35 mouse cellular contexts compared by ENCODE assay signal in genomic region chr17:34307216-34307615, GRCm38 (mm10). TPM values are rescaled to one million over a fixed set of nuclear protein-coding genes. Genes with fewer than 3 reads are reported as not detected.
"Had no signal": no experiment of that assay in that cellular context is flagged by ENCODE, and none has a peak within 500 bp of the region (broad histone marks: within the 10 kb centered on the region; RNA-seq: fewer than 3 reads in every experiment).

No protein-coding gene starts in this region.

- H3K9me3 ChIP-seq: heart, embryonic 12.5 days; hindbrain, embryonic 13.5 days; hindbrain, embryonic 15.5 days; intestine, embryonic 15.5 days; limb, embryonic 10.5 days; limb, embryonic 12.5 days; liver, embryonic 13.5 days; liver, embryonic 15.5 days had no signal

- H3K4me3 ChIP-seq: gastrocnemius, adult 2 months; heart, embryonic 12.5 days; hindbrain, embryonic 13.5 days; hindbrain, embryonic 15.5 days; intestine, embryonic 15.5 days; layer of hippocampus, adult 2 months; left cerebral cortex, adult 2 months; limb, embryonic 10.5 days; limb, embryonic 12.5 days; liver, embryonic 13.5 days; liver, embryonic 15.5 days had no signal

- H3K4me1 ChIP-seq: heart, embryonic 12.5 days; limb, embryonic 12.5 days; liver, embryonic 13.5 days had no signal

- ATAC-seq: inflammation-experienced regulatory T-cells, adult 6 months; intestine, embryonic 15.5 days; intestine, postnatal 0 days had no signal

- H3K27ac ChIP-seq: gastrocnemius, adult 2 months; hindbrain, embryonic 13.5 days; hindbrain, embryonic 15.5 days; intestine, embryonic 15.5 days; layer of hippocampus, adult 2 months; left cerebral cortex, adult 2 months; limb, embryonic 10.5 days; limb, embryonic 12.5 days; liver, embryonic 13.5 days; liver, embryonic 15.5 days had no signal

- H3K9ac ChIP-seq: heart, embryonic 12.5 days; hindbrain, embryonic 13.5 days; hindbrain, embryonic 15.5 days; intestine, embryonic 15.5 days; limb, embryonic 12.5 days; liver, embryonic 13.5 days; liver, embryonic 15.5 days had no signal

- H3K36me3 ChIP-seq: heart, embryonic 12.5 days; hindbrain, embryonic 13.5 days; hindbrain, embryonic 15.5 days; intestine, embryonic 15.5 days; limb, embryonic 10.5 days; limb, embryonic 12.5 days; liver, embryonic 13.5 days; liver, embryonic 15.5 days had no signal

- DNase-seq: gastrocnemius, adult 2 months; gastrocnemius, postnatal 14 days; gastrocnemius, postnatal 36 days; heart, adult 18-20 months; heart, postnatal 10 days; heart, postnatal 36 days; kidney, adult 18-20 months; kidney, adult 8-10 months; kidney, postnatal 10 days; kidney, postnatal 25 days; kidney, postnatal 4 days; liver; liver, embryonic 13.5 days had no signal

- H3K27me3 ChIP-seq: intestine, embryonic 15.5 days; limb, embryonic 12.5 days had no signal

- H3K4me2 ChIP-seq: heart, embryonic 12.5 days; hindbrain, embryonic 13.5 days; hindbrain, embryonic 15.5 days; intestine, embryonic 15.5 days; limb, embryonic 12.5 days; liver, embryonic 11.5 days; liver, embryonic 13.5 days; liver, embryonic 15.5 days had no signal

RNA-seq across cellular contexts. Expression of gene H2-Eb2, which starts 18.2 kb away (rescaled TPM):
- total RNA-seq: gastrocnemius, adult 2 months; gastrocnemius, postnatal 14 days; gastrocnemius, postnatal 36 days; heart, adult 8-10 months; heart, postnatal 10 days; heart, postnatal 36 days; hematopoietic stem cell, adult 5-6 weeks; layer of hippocampus, adult 2 months; layer of hippocampus, postnatal 10 days; layer of hippocampus, postnatal 25 days; left cerebral cortex, adult 2 months; left cerebral cortex, postnatal 14 days; left cerebral cortex, postnatal 36 days had no signal
- polyA plus RNA-seq: heart, embryonic 12.5 days; heart, embryonic 14.5 days; hindbrain, embryonic 11.5 days; intestine, embryonic 15.5 days; intestine, postnatal 0 days; limb, embryonic 10.5 days; limb, embryonic 14.5 days; liver, embryonic 11.5 days; liver, embryonic 13.5 days; liver, embryonic 15.5 days had no signal

RNA-seq across cellular contexts. Expression of gene H2-Aa, which starts 19.6 kb away (rescaled TPM):
- polyA plus RNA-seq: hindbrain, embryonic 11.5 days; limb, embryonic 10.5 days; limb, embryonic 12.5 days; liver, embryonic 11.5 days had no signal

RNA-seq across cellular contexts. Expression of gene Btnl2, which starts 47.4 kb away (rescaled TPM):
- total RNA-seq: hematopoietic stem cell, adult 5-6 weeks had no signal
- polyA plus RNA-seq: heart, embryonic 14.5 days; hindbrain, embryonic 11.5 days; hindbrain, embryonic 13.5 days; inflammation-experienced regulatory T-cells, adult 6 months; kidney, embryonic 16.5 days; limb, embryonic 10.5 days; limb, embryonic 12.5 days; liver, embryonic 11.5 days had no signal
